ENCODE assay signal across 24 mouse cellular contexts in the genomic region with DNA sequence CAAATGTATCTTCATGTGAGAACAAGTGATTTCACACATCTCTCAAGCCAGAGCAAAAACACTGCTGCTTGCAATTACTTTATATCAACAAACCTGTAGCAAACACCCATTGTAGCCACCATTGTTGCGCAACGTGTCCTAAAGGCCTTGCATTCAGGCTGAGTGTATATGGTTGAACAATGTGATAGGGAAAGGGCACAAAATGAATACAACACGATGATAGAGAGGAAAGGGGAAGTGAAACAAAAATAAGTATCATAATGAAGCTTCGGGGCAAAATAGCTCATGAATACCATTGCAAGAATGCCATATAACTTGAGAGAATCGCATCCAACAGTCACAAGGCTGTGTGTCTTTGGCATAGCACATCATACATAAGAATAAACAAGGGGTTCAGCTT.
DNase-seq lines count a peak whose midpoint lies in the region; ATAC-seq and TF ChIP-seq lines count a peak whose summit lies in the region.
"Had no signal": no experiment of that assay in that cellular context is flagged by ENCODE, and none has a peak within 500 bp of the region (broad histone marks: within the 10 kb centered on the region; RNA-seq: fewer than 3 reads in every experiment).

No protein-coding gene starts in this region.

- no peak overlapping the region for H3K4me2 ChIP-seq in myocyte (ENCODE audit: low read depth)
- H3K4me2 ChIP-seq: embryonic facial prominence, embryonic 13.5 days; forebrain, embryonic 12.5 days; forebrain, embryonic 15.5 days; heart, embryonic 11.5 days; hindbrain, embryonic 12.5 days; hindbrain, embryonic 15.5 days had no signal

- H3K79me2 ChIP-seq in C2C12 (ENCODE audit: control insufficient read depth, insufficient read depth) (no peaks in the 10 kb centered on the region), myocyte (ENCODE audit: control insufficient read depth, insufficient read depth) (no peaks in the 10 kb centered on the region)

- peak; percentile 18 for DNase-seq in 416B (ENCODE audit: low read depth)
- DNase-seq in adrenal gland, adult 2 months = no peak
- no peak for DNase-seq in thymus, postnatal 0 days (ENCODE audit: low spot score)
- no peak for DNase-seq in embryo, embryonic 9.5 days (ENCODE audit: extremely low spot score)
- DNase-seq: adrenal gland, adult 8-10 months; adrenal gland, postnatal 25 days; cerebellum, adult 2 months; cerebellum, adult 9-11 months; cerebellum, postnatal 25 days; gastrocnemius, postnatal 10 days; gastrocnemius, postnatal 36 days; heart, adult 11 months had no signal

- H3K79me3 ChIP-seq in C2C12 (ENCODE audit: low read depth) = no peaks in the 10 kb centered on the region

- TF ChIP-seq CTCF in C2C12 (IDR thresholded peaks at IDR 0.05; ENCODE audit: control insufficient read depth, insufficient read depth, insufficient read length) = no peak

- H3K27me3 ChIP-seq in C2C12 (ENCODE audit: control insufficient read depth, insufficient read depth, insufficient read length) = no peaks in the 10 kb centered on the region
- H3K27me3 ChIP-seq in myocyte (ENCODE audit: control insufficient read depth, insufficient read depth, insufficient read length) = no peaks in the 10 kb centered on the region
- H3K27me3 ChIP-seq: embryonic facial prominence, embryonic 13.5 days; forebrain, embryonic 12.5 days; forebrain, embryonic 15.5 days; hindbrain, embryonic 12.5 days; hindbrain, embryonic 15.5 days had no signal

- H3K4me3 ChIP-seq in C2C12 (ENCODE audit: insufficient read depth, poor library complexity, severe bottlenecking) (no peak overlapping the region), myocyte (no peak overlapping the region)
- H3K4me3 ChIP-seq: embryonic facial prominence, embryonic 10.5 days; embryonic facial prominence, embryonic 13.5 days; erythroblast, embryonic 14.5 days; forebrain, embryonic 12.5 days; forebrain, embryonic 15.5 days; hindbrain, embryonic 12.5 days; hindbrain, embryonic 15.5 days had no signal

- TF ChIP-seq POLR2A in myocyte (IDR thresholded peaks at IDR 0.05; ENCODE audit: insufficient read length, low read depth) = no peak

- H3K36me3 ChIP-seq in C2C12 (ENCODE audit: control insufficient read depth, insufficient read depth) (no peaks in the 10 kb centered on the region), myocyte (ENCODE audit: control insufficient read depth, insufficient read depth) (no peaks in the 10 kb centered on the region)
- H3K36me3 ChIP-seq: embryonic facial prominence, embryonic 10.5 days; embryonic facial prominence, embryonic 13.5 days; forebrain, embryonic 12.5 days; forebrain, embryonic 15.5 days; hindbrain, embryonic 12.5 days; hindbrain, embryonic 15.5 days had no signal

- peak; percentile 86 for ATAC-seq in common myeloid progenitor, adult 5-6 weeks (replicated peaks; ENCODE audit: low read depth, poor library complexity, severe bottlenecking)
- ATAC-seq: forebrain, embryonic 15.5 days; intestine, postnatal 0 days had no signal

- H3ac ChIP-seq in C2C12 (ENCODE audit: control insufficient read depth, insufficient read length, low read depth) (no peak overlapping the region), myocyte (ENCODE audit: control insufficient read depth, insufficient read length) (no peak overlapping the region)

TF ChIP-seq in C2C12, 6 proteins besides CTCF, POLR2A, EP300 and RAD21:
- peak; percentile 53 for TF ChIP-seq CEBPB (IDR thresholded peaks at IDR 0.05; ENCODE audit: low read depth)
- no peak for TF ChIP-seq MAX (IDR thresholded peaks at IDR 0.05)
TF ChIP-seq in C2C12: peak in this region for 1.

TF ChIP-seq in myocyte, 11 proteins besides CTCF, POLR2A, EP300 and RAD21:
- no peak for TF ChIP-seq REST (IDR thresholded peaks at IDR 0.05; ENCODE audit: insufficient read depth, insufficient read length)
- no peak for TF ChIP-seq TCF3 (IDR thresholded peaks at IDR 0.05; ENCODE audit: insufficient read length, low read depth)
- 0 out of 2 replicates have a peak, but pooled peaks have one; percentile 12 for TF ChIP-seq CEBPB (IDR thresholded peaks at IDR 0.05; ENCODE audit: insufficient read depth, poor library complexity, severe bottlenecking)
- TF ChIP-seq MAX (IDR thresholded peaks at IDR 0.05; ENCODE audit: low read depth) = no peak
- no peak for TF ChIP-seq SRF (IDR thresholded peaks at IDR 0.05; ENCODE audit: control insufficient read depth, insufficient read length, low read depth)
